Mouse (Mus musculus): ENCODE results near the gene Map3k15.
A peak's percentile ranks its signal among the peaks of the same experiment; 100 is the strongest.

Gene Map3k15

GRCm38 (mm10) chrX:159988002-159988960 lies at the start of gene Map3k15:
Map3k15 (plus strand) TSS chrX:159988433.
- no peak for DNase-seq

- no peak for DNase-seq
These were observed 45.7 kb upstream of the Map3k15 start for GRCm38 (mm10) chrX:159942569-159942968.

- DNase-seq = no peak
These were observed 44.6 kb upstream of the Map3k15 start for GRCm38 (mm10) chrX:159943586-159943985.

- DNase-seq = no peak
These were observed 34.4 kb upstream of the Map3k15 start for GRCm38 (mm10) chrX:159953546-159954429.

- DNase-seq = peak; percentile 49
These were observed 33.8 kb upstream of the Map3k15 start for GRCm38 (mm10) chrX:159954430-159954779.

GRCm38 (mm10) chrX:159955433-159955832 lies 32.8 kb upstream of the Map3k15 start:
- DNase-seq = no peak

DNA sequence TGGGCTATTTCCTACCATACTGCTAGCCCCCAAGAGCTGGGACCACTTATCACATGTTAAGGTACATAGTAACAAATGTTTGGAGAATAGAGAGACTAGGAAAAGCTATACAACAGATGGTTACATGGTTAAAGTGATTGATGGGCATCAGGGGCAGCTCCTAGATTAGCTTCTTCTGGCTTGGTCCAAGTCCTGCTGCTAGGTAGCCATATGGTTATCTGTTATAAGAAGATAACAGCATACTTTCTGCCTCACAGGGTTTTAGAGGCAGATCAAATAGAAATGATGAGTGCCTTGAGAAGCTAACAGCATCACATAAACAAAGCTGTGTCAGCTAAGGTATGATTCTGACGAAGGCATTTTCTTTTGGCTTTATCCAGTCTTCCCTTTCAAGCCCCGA lies 26.8 kb upstream of the Map3k15 start:
- no peak for DNase-seq

- DNase-seq = peak; percentile 62
These were observed 25.0 kb upstream of the Map3k15 start for GRCm38 (mm10) chrX:159963273-159963672.

DNA sequence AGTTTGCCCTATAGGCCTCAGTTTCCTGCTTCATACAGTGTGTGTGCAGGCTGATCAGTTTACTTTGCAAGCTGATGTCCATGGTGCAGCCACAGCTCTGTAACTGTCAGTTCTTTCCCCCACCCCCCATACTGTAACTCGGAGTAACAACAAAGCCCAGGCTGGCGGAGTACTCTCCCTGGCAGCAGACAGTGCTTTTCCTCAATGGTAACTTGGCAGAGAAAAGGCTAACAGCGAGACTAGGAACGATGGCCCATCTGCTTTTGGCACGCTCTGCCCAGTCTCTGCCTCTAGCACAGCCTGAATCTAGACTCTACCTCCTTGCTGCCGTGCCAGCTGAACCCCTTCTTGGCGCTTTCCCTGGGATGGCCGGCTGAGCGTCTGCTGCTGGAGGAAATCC lies 24.3 kb upstream of the Map3k15 start:
- DNase-seq = peak; percentile 71

DNA sequence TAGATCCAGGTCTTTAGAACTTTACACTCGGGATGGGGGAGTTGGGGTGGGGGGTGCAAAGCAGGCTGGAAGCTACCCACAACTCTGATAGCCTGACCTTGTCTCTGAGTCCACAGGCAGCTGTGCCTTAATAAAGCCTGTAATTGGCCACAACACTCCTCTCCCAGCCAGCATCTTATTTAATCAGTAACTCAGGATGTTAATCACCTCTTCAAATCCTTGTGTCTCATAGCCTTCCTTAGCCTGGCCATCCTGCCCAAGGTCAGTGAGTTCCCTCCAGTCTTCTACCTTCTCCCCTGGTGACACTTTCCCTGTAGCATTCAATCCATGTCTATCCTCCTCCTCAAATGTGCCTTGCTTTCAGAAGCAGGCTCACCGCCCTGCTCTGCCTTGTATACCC lies 19.2 kb upstream of the Map3k15 start:
- DNase-seq = no peak

GRCm38 (mm10) chrX:159971091-159971779 lies 17.0 kb upstream of the Map3k15 start:
- DNase-seq = no peak

- no peak for DNase-seq
These were observed 14.5 kb upstream of the Map3k15 start for GRCm38 (mm10) chrX:159973730-159974129.

- no peak for DNase-seq
These were observed 12.0 kb upstream of the Map3k15 start for GRCm38 (mm10) chrX:159976243-159976642.

GRCm38 (mm10) chrX:159995808-159996207 lies 7.6 kb downstream of the Map3k15 start:
- DNase-seq = no peak

DNA sequence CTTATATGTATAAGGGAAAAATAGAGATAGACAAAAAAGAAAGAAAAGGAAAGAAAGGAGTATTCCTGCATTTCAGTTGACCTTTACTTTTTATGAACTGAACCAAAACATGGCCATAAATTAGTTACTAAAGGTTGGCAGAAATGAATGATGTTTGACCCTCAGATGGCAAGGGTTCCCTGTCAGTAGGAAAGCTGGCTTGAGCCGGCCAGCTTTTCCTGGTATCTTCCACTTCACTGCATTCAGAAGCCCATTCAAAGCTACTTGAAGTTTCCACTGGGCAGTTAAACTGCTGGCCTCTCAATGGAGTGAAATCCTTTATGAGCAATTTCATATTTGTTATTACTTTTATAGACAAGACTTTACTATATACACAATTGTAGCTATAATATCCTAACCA lies 65.1 kb downstream of the Map3k15 start:
- DNase-seq = no peak

GRCm38 (mm10) chrX:160054643-160055042 lies 66.4 kb downstream of the Map3k15 start:
- no peak for DNase-seq

GRCm38 (mm10) chrX:160091973-160092372 lies 103.7 kb downstream of the Map3k15 start:
- DNase-seq = no peak

DNA sequence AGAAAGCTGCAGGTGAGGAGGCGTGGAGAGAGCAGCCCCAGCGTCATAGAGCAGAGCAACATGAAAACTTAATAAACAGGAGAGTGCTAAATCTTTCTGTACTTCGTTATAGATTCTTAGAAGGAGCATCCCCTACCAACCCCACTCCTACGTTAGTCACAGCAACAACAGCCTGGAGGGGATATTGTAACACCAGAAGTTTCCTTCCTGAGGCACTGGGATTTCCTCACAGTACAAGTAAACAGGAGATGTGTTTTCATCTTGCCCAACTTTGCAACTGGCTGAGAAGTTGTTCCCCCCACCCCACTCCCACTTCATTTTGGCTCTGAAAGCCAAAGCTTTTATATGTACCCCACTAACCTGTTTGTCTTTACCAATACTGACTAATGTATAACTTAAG lies 119.6 kb downstream of the Map3k15 start:
- DNase-seq = no peak

GRCm38 (mm10) chrX:160113777-160114176 lies 125.5 kb downstream of the Map3k15 start:
- DNase-seq = no peak

DNA sequence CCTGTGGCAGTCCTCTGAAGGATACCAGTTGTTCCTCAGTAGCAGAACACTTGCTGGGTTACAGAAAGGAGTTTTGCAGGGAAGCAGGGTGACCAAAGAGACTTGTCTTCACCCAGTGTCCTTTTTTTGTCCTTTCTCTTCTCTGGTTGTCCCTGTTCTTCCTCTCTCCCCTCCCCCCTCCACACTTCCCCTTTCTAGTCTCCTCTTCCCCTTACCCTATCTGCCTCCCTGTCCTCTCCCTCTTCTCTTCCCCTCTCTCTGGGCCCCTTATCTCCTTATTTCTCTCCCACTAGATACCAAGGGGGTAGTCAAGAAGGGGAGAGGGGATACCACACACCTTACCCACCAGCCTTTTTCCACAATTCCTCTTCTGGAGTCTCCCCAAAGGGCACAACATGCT lies 127.8 kb downstream of the Map3k15 start:
- DNase-seq = no peak

DNA sequence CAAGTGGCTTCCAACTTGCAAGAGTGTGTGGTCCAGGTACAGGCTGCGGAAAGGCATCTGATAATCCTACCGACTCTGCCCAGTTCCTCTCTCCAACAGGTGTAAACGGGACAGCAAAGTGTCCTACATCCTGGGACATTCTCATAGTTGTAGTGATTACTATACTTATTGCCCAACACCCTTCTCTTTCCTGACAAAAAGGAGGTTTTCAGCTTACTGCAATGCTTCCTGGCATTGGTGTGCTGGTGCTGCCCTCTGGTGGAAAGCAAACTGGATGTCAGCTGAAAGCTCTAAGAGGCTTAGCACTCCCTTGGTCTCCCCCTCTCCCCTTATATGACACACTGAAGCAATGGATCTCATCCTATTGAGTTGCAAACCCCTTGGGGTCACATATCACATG lies 128.4 kb downstream of the Map3k15 start:
- DNase-seq = peak; percentile 32

DNA sequence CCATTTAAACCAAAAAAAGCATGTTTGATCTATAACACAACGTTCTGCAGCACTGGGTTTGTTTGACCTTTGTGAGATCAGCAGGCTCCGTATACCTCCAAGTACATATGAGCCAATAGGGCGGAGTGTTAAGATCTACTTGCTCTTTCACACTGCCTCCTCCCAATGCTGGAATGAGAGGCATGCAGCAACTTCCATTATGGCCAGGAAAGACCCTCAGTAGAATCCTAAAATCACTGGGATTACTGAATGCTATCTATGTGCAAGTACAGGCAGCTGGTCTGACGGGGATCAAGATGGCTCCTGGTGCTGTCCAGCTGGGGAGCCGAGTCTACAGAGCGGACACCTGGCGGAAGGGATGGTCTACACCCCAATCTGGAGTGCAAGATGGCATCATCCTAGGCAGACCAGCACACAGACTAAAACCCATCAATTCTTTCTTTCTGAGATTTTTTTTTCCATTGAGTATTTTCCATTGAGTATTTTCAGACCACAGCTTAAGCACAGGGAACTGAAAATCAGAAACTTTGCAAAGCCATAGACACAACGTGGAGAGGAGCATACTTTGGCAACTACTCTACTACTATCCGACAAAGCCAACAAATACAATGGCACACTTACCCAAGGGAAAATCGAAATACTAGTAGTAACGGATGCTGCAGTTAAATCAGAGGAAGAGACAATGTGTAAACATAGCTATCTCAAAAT lies 146.1 kb downstream of the Map3k15 start:
- no peak for DNase-seq

All from cerebellum, adult 8-10 months (tissue).